Mouse (Mus musculus) intestine, postnatal 0 days (tissue): Measurements from ENCODE around the gene Ccdc150. TPM values are rescaled to one million over a fixed set of nuclear protein-coding genes. Genes with fewer than 3 reads are reported as not detected.

Experiments
- ATAC-seq: fragments of 200-750 bp; cut with Nextera tagmentation; 2 replicates; pipeline ENCODE4 v1.8.0; 2017; ENCODE audit warnings: mild to moderate bottlenecking, moderate TSS enrichment, moderate library complexity
- H3K27ac ChIP-seq: fragments of 300-500 bp; sonication (generic); 2 replicates; pipeline ENCODE4 v1.5.1; 2014; ENCODE audit warnings: mild to moderate bottlenecking, low read depth, low read length, moderate library complexity
- H3K27me3 ChIP-seq: fragments of 300-500 bp; sonication (generic); replicated peaks from 2 replicates; pipeline ENCODE4 v1.6.1; 2014; ENCODE audit warnings: low read length, mixed read lengths; ENCODE audit not compliant: control insufficient read depth, insufficient read depth
- H3K36me3 ChIP-seq: fragments of 300-500 bp; sonication (generic); 2 replicates; pipeline ENCODE4 v1.6.1; 2014; ENCODE audit warnings: mild to moderate bottlenecking, moderate library complexity; ENCODE audit not compliant: control insufficient read depth, insufficient read depth
- H3K4me1 ChIP-seq: fragments of 300-500 bp; sonication (generic); replicated peaks from 2 replicates; pipeline ENCODE4 v1.6.1; 2014; ENCODE audit warnings: antibody characterized with exemption, low read length, mixed read lengths; ENCODE audit not compliant: control insufficient read depth, insufficient read depth
- H3K4me2 ChIP-seq: fragments of 300-500 bp; sonication (generic); replicated peaks from 2 replicates; pipeline ENCODE4 v1.6.1; 2014; ENCODE audit warnings: low read depth, mild to moderate bottlenecking, moderate library complexity
- H3K4me3 ChIP-seq: fragments of 300-500 bp; sonication (generic); 2 replicates; pipeline ENCODE4 v1.5.1; 2014; ENCODE audit warnings: low read depth, low read length
- H3K9ac ChIP-seq: fragments of 300-500 bp; sonication (generic); 2 replicates; pipeline ENCODE4 v1.6.1; 2014; ENCODE audit warnings: mild to moderate bottlenecking, low read depth, low read length
- H3K9me3 ChIP-seq: fragments of 300-500 bp; sonication (generic); 2 replicates; pipeline ENCODE4 v1.6.1; 2016; ENCODE audit warnings: mixed run types; ENCODE audit not compliant: control insufficient read depth
- CTCF ChIP-seq: sonication (generic); IDR thresholded peaks from 2 replicates; pipeline ENCODE4 v1.5.1; 2016; ENCODE audit warnings: low read depth, mild to moderate bottlenecking, control low read depth, antibody characterized with exemption, moderate library complexity
- WGBS: fragments of 180-500 bp; shearing (Covaris S2); extraction: QIAGEN DNeasy Blood & Tissue Kit; methylation state at CpG from one replicate; pipeline ENCODE4 v1.1.7; 2014; 5-methylcytosine and 5-hydroxymethylcytosine counted together
- polyA plus RNA-seq: library from polyadenylated mRNA; unstranded; fragments of >200 nt; fragmentation: Nextera tagmentation; extraction: Ambion mirVana; gene quantifications from 2 replicates; pipeline ENCODE4 v1.2.1, GENCODE M21; 2015

Ccdc150 gene
- polyA plus RNA-seq, 1 experiment from 2014 or later, result 0.13 TPM

- Histone ChIP-seq H3K36me3 (no peaks in the 10 kb centered on the region), H3K4me2 (no peak overlapping the region), H3K4me3 (no peak overlapping the region), H3K9me3 (no peaks in the 10 kb centered on the region), H3K27me3 (no peaks in the 10 kb centered on the region), H3K27ac (no peak overlapping the region), H3K4me1 (no peaks in the 10 kb centered on the region), H3K9ac (no peak overlapping the region)
- no peak for TF ChIP-seq CTCF
- 26% methylated on average over 2 of the region's 2 CpGs for WGBS
- peak; percentile 66; the same call in 1 of the 2 replicates for ATAC-seq
These were observed 55.9 kb downstream of the Ccdc150 start for GRCm38 (mm10) chr1:54306404-54306803.

- Histone ChIP-seq H3K4me2 (no peak overlapping the region), H3K36me3 (no peaks in the 10 kb centered on the region), H3K4me1 (no peaks in the 10 kb centered on the region), H3K4me3 (no peak overlapping the region), H3K9ac (no peak overlapping the region), H3K27me3 (no peaks in the 10 kb centered on the region), H3K9me3 (no peaks in the 10 kb centered on the region), H3K27ac (no peak overlapping the region)
- no peak for ATAC-seq
- no peak for TF ChIP-seq CTCF
- WGBS, result 88% methylated on average over 2 of the region's 2 CpGs
These were observed 76.2 kb downstream of the Ccdc150 start for GRCm38 (mm10) chr1:54326647-54327046.

GRCm38 (mm10) chr1:54327876-54328545 is 77.5 kb downstream of the Ccdc150 start:
- H3K27me3 ChIP-seq, result no peaks in the 10 kb centered on the region
- TF ChIP-seq CTCF, result no peak
- H3K27ac ChIP-seq, result no peak overlapping the region
- H3K4me1 ChIP-seq, result no peaks in the 10 kb centered on the region
- H3K4me2 ChIP-seq, result no peak overlapping the region
- H3K36me3 ChIP-seq, result no peaks in the 10 kb centered on the region
- no peak overlapping the region for H3K9ac ChIP-seq
- 88% methylated on average over 6 of the region's 6 CpGs for WGBS
- no peaks in the 10 kb centered on the region for H3K9me3 ChIP-seq
- no peak overlapping the region for H3K4me3 ChIP-seq
- no peak for ATAC-seq

- WGBS, result 54% methylated on average over 4 of the region's 4 CpGs
- no peaks in the 10 kb centered on the region for H3K36me3 ChIP-seq
- no peaks in the 10 kb centered on the region for H3K27me3 ChIP-seq
- no peaks in the 10 kb centered on the region for H3K4me1 ChIP-seq
- no peaks in the 10 kb centered on the region for H3K9me3 ChIP-seq
- TF ChIP-seq CTCF, result peak; percentile 62
- H3K27ac ChIP-seq, result no peak overlapping the region
- H3K4me3 ChIP-seq, result no peak overlapping the region
- H3K9ac ChIP-seq, result no peak overlapping the region
- ATAC-seq, result no peak
- H3K4me2 ChIP-seq, result no peak overlapping the region
These were observed 82.5 kb downstream of the Ccdc150 start for GRCm38 (mm10) chr1:54332988-54333387.

- no peak overlapping the region for H3K4me3 ChIP-seq
- no peak for ATAC-seq
- no peaks in the 10 kb centered on the region for H3K9me3 ChIP-seq
- H3K36me3 ChIP-seq, result no peaks in the 10 kb centered on the region
- H3K4me2 ChIP-seq, result no peak overlapping the region
- H3K27ac ChIP-seq, result no peak overlapping the region
- no peak overlapping the region for H3K9ac ChIP-seq
- 82% methylated on average over 4 of the region's 4 CpGs for WGBS
- TF ChIP-seq CTCF, result no peak
- H3K27me3 ChIP-seq, result no peaks in the 10 kb centered on the region
- no peaks in the 10 kb centered on the region for H3K4me1 ChIP-seq
These were observed 104.3 kb downstream of the Ccdc150 start for GRCm38 (mm10) chr1:54354786-54355185.

- no peak for TF ChIP-seq CTCF
- no peaks in the 10 kb centered on the region for H3K27me3 ChIP-seq
- no peaks in the 10 kb centered on the region for H3K36me3 ChIP-seq
- 81% methylated on average over 5 of the region's 5 CpGs for WGBS
- H3K27ac ChIP-seq, result no peak overlapping the region
- H3K4me3 ChIP-seq, result no peak overlapping the region
- H3K9ac ChIP-seq, result no peak overlapping the region
- no peaks in the 10 kb centered on the region for H3K9me3 ChIP-seq
- H3K4me2 ChIP-seq, result no peak overlapping the region
- ATAC-seq, result no peak
- H3K4me1 ChIP-seq, result no peaks in the 10 kb centered on the region
These were observed 105.0 kb downstream of the Ccdc150 start for GRCm38 (mm10) chr1:54355485-54355884.
